Mouse (Mus musculus) intestine, embryonic 15.5 days (tissue): ENCODE data around the gene Ikbke. TPM values are rescaled to one million over a fixed set of nuclear protein-coding genes. Genes with fewer than 3 reads are reported as not detected.

ENCODE experiments used
- ATAC-seq: fragments of 200-750 bp; cut with Nextera tagmentation; 2 replicates; pipeline ENCODE4 v1.8.0; 2017; ENCODE audit warnings: moderate TSS enrichment, moderate library complexity
- H3K27ac ChIP-seq: fragments of 300-500 bp; sonication (generic); 2 replicates; pipeline ENCODE4 v1.5.1; 2015; ENCODE audit warnings: mild to moderate bottlenecking, inconsistent platforms
- H3K27me3 ChIP-seq: fragments of 300-500 bp; sonication (generic); replicated peaks from 2 replicates; pipeline ENCODE4 v1.6.1; 2015; ENCODE audit warnings: inconsistent platforms
- H3K36me3 ChIP-seq: fragments of 300-500 bp; sonication (generic); 2 replicates; pipeline ENCODE4 v1.6.1; 2015; ENCODE audit warnings: inconsistent platforms
- H3K4me1 ChIP-seq: fragments of 300-500 bp; sonication (generic); replicated peaks from 2 replicates; pipeline ENCODE4 v1.6.1; 2015; ENCODE audit warnings: inconsistent platforms
- H3K4me2 ChIP-seq: fragments of 300-500 bp; sonication (generic); replicated peaks from 2 replicates; pipeline ENCODE4 v1.6.1; 2015; ENCODE audit warnings: mild to moderate bottlenecking, inconsistent platforms
- H3K4me3 ChIP-seq: fragments of 300-500 bp; sonication (generic); replicated peaks from 2 replicates; pipeline ENCODE4 v1.5.1; 2015; ENCODE audit warnings: inconsistent platforms
- H3K9ac ChIP-seq: fragments of 300-500 bp; sonication (generic); 2 replicates; pipeline ENCODE4 v1.6.1; 2015; ENCODE audit warnings: inconsistent platforms
- H3K9me3 ChIP-seq: fragments of 300-500 bp; sonication (generic); 2 replicates; pipeline ENCODE4 v1.6.1; 2016; ENCODE audit warnings: inconsistent platforms
- WGBS: fragments of 180-500 bp; shearing (Covaris S2); methylation state at CpG from one replicate; pipeline ENCODE4 v1.1.7; 2015; 5-methylcytosine and 5-hydroxymethylcytosine counted together
- polyA plus RNA-seq: library from polyadenylated mRNA; unstranded; fragments of >200 nt; fragmentation: Nextera tagmentation; extraction: Ambion mirVana; gene quantifications from 2 replicates; pipeline ENCODE4 v1.2.1, GENCODE M21; 2015

Ikbke gene
- polyA plus RNA-seq, 1 experiment from 2014 or later = 7.3 TPM

DNA sequence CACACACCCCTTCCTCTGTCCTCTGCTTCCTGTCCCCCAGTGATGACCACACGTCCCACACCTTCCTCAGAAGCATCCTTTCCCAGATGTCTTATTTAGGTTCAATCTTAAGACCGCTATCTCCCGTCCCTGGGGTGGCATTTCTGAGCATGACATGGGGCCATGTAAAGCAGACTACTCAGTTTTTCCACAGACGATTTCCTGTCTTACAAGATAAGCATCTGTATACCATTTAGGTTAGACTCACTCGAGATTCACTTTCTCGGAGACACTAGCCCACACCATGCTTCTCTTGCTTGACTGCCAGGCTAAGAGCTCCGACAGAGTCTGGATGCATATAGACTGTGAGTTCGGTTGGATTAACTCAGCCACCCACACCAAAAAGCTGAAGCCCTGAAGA is 74.9 kb downstream of the Ikbke start:
- Histone ChIP-seq H3K36me3 (no peaks in the 10 kb centered on the region), H3K9me3 (no peaks in the 10 kb centered on the region), H3K9ac (no peak overlapping the region), H3K4me1 (peaks cover 9% of the 10 kb centered on the region), H3K4me3 (no peak overlapping the region), H3K27ac (no peak overlapping the region), H3K4me2 (no peak overlapping the region), H3K27me3 (no peaks in the 10 kb centered on the region)
- 76% methylated on average over 8 of the region's 8 CpGs for WGBS
- ATAC-seq = no peak

Other genes with a start within 250 kb of the Ikbke start
- 42.6 and 44.5 TPM in 2 replicates for gene Mapkapk2, start 181.8 kb downstream of the Ikbke start, polyA plus RNA-seq
- 3.5 and 4.1 TPM in 2 replicates for gene Dyrk3, start 141.3 kb downstream of the Ikbke start, polyA plus RNA-seq
- 53.0 and 55.1 TPM in 2 replicates for gene Eif2d, start 126.4 kb downstream of the Ikbke start, polyA plus RNA-seq
- gene Rassf5, start 34.3 kb downstream of the Ikbke start, polyA plus RNA-seq = 2.8 and 3.1 TPM in 2 replicates
- 7.9 and 8.3 TPM in 2 replicates for gene Srgap2, start 247.7 kb upstream of the Ikbke start, polyA plus RNA-seq
- 2.2 and 2.8 TPM in 2 replicates for gene Fam72a, start 248.3 kb upstream of the Ikbke start, polyA plus RNA-seq